Mouse (Mus musculus) liver, postnatal 0 days (tissue): Measurements from ENCODE around the gene Mdm2. TPM values are rescaled to one million over a fixed set of nuclear protein-coding genes. Genes with fewer than 3 reads are reported as not detected.

Experiments used
- ATAC-seq: fragments of 200-750 bp; cut with Nextera tagmentation; 2 replicates; pipeline ENCODE4 v1.8.0; 2017; ENCODE audit warnings: mild to moderate bottlenecking, moderate library complexity
- DNase-seq: peaks from one replicate; pipeline ENCODE4 v3.0.0-alpha.2; 2016
- H3K27ac ChIP-seq: fragments of 300-500 bp; sonication (generic); 2 replicates; pipeline ENCODE4 v1.5.1; 2014; ENCODE audit warnings: antibody characterized with exemption, moderate library complexity, mild to moderate bottlenecking, low read depth
- H3K27me3 ChIP-seq: fragments of 300-500 bp; sonication (generic); 2 replicates; pipeline ENCODE4 v1.6.1; 2014; ENCODE audit warnings: low read length, control low read depth, mixed read lengths; ENCODE audit not compliant: insufficient read depth
- H3K36me3 ChIP-seq: fragments of 300-500 bp; sonication (generic); replicated peaks from 2 replicates; pipeline ENCODE4 v1.6.1; 2014; ENCODE audit warnings: mild to moderate bottlenecking, control low read depth, low read length, moderate library complexity, mixed read lengths; ENCODE audit not compliant: insufficient read depth
- H3K4me1 ChIP-seq: fragments of 300-500 bp; sonication (generic); 2 replicates; pipeline ENCODE4 v1.6.1; 2014; ENCODE audit warnings: antibody characterized with exemption, mild to moderate bottlenecking, control low read depth; ENCODE audit not compliant: insufficient read depth
- H3K4me2 ChIP-seq: fragments of 300-500 bp; sonication (generic); 2 replicates; pipeline ENCODE4 v1.6.1; 2014; ENCODE audit warnings: low read depth, mild to moderate bottlenecking, low read length, moderate library complexity, mixed read lengths
- H3K4me3 ChIP-seq: fragments of 300-500 bp; sonication (generic); 2 replicates; pipeline ENCODE4 v1.5.1; 2014; ENCODE audit warnings: low read depth, low read length
- H3K9ac ChIP-seq: fragments of 300-500 bp; sonication (generic); replicated peaks from 2 replicates; pipeline ENCODE4 v1.6.1; 2014; ENCODE audit warnings: mild to moderate bottlenecking, moderate library complexity
- H3K9me3 ChIP-seq: fragments of 300-500 bp; sonication (generic); 2 replicates; pipeline ENCODE4 v1.6.1; 2016; ENCODE audit warnings: mild to moderate bottlenecking, control low read depth, low read length, mixed read lengths
- CTCF ChIP-seq: sonication (generic); IDR thresholded peaks from 2 replicates; pipeline ENCODE4 v1.5.1; 2016; ENCODE audit warnings: antibody characterized with exemption, low read depth
- EP300 ChIP-seq: IDR thresholded peaks from 2 replicates; pipeline ENCODE4 v1.6.1; 2016; ENCODE audit warnings: antibody characterized with exemption, low read depth, mild to moderate bottlenecking
- WGBS: fragments of 180-500 bp; shearing (Covaris S2); extraction: QIAGEN DNeasy Blood & Tissue Kit; methylation state at CpG from one replicate; pipeline ENCODE4 v1.1.7; 2014; ENCODE audit not compliant: insufficient replicate concordance; 5-methylcytosine and 5-hydroxymethylcytosine counted together
- polyA plus RNA-seq: library from polyadenylated mRNA; unstranded; fragments of >200 nt; fragmentation: Nextera tagmentation; extraction: Ambion mirVana; gene quantifications from 2 replicates; pipeline ENCODE4 v1.2.1, GENCODE M21; 2015

The Mdm2 gene
- polyA plus RNA-seq, 1 experiment from 2014 or later, result 11.3 TPM

DNA sequence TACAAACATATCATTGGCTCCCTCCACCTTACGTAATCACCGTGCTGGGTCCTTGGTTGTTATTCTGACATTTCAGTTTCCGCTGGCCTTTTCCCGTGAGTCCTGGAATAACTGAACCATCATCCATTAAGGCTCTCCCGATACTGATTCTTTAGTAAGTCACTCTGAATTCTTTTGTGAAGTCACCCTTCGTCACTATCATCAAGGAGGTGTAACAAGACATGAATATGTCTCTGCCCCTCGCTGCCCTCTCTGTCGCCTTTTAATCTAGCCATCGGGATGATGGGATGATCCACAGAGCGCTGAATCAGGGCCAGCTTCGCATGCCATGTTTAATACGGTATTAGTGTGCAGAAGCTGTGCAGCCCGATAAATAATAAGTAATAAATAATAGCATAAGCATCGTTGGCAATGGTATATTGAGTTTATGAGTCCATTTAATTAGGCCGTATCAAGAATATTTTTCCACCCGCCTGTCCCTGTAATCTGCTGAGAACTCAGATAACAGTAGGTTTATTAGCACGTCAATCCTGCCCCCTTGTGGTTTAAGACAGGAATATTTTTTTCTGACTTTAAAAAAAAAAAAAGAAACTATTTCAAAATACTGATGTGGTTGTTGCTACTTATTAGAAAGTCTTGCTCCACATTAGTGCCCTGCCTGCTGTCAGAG lies 33.8 kb downstream of the Mdm2 start:
- 39% methylated on average over 17 of the region's 17 CpGs for WGBS
- Histone ChIP-seq H3K36me3 (no peaks in the 10 kb centered on the region; the same call in 1 of the 2 replicates), H3K9me3 (no peaks in the 10 kb centered on the region), H3K4me2 (peak overlapping the region; percentile 24; the same call in 1 of the 2 replicates), H3K27me3 (no peaks in the 10 kb centered on the region), H3K27ac (no peak overlapping the region), H3K4me1 (no peaks in the 10 kb centered on the region), H3K4me3 (no peak overlapping the region), H3K9ac (no peak overlapping the region)
- DNase-seq (no peak), ATAC-seq (peak; percentile 17; the same call in 1 of the 2 replicates)
- TF ChIP-seq EP300, result no peak
- peak; percentile 66 for TF ChIP-seq CTCF

DNA sequence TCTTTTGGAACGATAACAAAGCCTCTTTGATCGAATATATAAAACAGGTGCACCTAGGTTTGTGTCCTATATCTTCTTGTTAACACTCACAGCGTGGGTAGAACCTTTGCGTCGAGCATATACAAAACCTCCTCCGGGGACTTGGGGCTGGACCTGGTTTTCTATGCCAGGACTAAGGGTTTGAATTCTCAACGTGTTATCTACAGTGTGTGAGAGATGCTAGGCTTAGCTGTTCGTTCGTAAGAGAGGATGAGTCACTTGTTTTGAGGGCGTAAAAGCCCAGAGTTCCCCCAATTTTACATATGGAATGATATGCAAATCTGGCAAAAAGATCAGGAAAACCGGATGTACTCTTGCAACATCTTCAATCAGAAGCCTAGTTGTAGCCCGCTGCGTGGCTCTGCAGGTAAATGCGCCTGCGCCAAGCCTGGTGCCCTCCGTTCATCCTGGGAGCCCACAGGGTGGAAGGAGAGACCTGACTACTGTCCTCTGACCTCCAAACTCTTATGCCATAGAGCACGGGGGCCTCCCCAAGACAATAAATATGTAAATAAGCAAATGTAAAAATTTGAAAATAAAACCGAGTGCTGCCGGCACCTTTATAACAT lies 34.4 kb downstream of the Mdm2 start:
- Histone ChIP-seq H3K4me1 (no peaks in the 10 kb centered on the region), H3K9me3 (no peaks in the 10 kb centered on the region), H3K36me3 (no peaks in the 10 kb centered on the region; the same call in 1 of the 2 replicates), H3K27me3 (no peaks in the 10 kb centered on the region), H3K9ac (no peak overlapping the region), H3K4me3 (no peak overlapping the region), H3K27ac (no peak overlapping the region), H3K4me2 (peak overlapping the region; percentile 24; the same call in 1 of the 2 replicates)
- 43% methylated on average over 19 of the region's 19 CpGs for WGBS
- TF ChIP-seq EP300, result no peak
- TF ChIP-seq CTCF, result no peak
- DNase-seq (no peak), ATAC-seq (no peak)

DNA sequence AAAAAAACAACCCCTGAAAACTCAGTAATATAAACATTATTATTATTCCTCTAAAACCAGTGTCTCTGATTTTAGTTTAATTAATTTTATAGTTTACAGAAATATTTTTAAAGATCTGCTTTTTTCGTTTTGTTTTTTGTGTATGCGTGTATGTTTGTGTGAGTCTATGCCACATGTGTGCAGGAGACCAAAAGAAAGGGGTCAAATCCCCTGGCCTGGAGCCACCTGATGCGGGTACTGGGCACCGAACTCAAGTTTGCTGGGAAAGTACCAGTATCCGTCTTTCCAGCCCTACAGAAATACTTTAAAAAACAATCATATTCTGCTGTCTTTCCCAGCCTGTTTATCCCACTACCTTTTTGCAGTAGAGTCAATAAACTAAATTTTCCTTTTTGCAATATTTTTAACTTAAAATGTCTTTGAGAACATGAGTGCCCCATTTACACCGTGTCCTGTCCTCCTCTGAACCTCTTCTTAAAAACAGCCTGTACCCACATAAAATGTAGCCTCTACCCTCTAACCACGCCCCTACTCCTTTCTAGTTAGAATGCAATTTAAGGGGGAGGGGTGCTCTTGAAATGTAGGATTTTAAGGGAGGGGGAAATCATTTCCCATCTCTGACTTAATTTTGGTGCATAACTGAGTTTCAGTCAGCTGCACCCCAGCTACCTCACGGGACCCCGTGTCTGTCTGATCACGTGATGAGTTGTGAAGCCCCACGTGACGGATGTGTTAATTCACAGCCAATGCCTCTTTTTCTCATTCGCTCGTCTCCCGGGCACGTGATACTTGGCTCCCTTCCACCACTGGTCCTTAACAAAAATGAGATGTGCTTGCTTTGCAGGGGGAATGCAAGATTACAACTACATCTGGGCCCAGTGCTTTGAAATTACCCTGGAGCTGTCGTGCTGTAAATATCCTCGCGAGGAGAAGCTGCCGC lies 35.2 kb downstream of the Mdm2 start:
- H3K9ac ChIP-seq, result no peak overlapping the region
- no peaks in the 10 kb centered on the region for H3K9me3 ChIP-seq
- no peak for TF ChIP-seq EP300
- TF ChIP-seq CTCF, result no peak
- no peaks in the 10 kb centered on the region for H3K27me3 ChIP-seq
- ATAC-seq (no peak), DNase-seq (no peak)
- no peak overlapping the region for H3K4me2 ChIP-seq
- H3K36me3 ChIP-seq, result no peaks in the 10 kb centered on the region; the same call in 1 of the 2 replicates
- H3K27ac ChIP-seq, result no peak overlapping the region
- H3K4me3 ChIP-seq, result no peak overlapping the region
- 55% methylated on average over 20 of the region's 20 CpGs for WGBS
- no peaks in the 10 kb centered on the region for H3K4me1 ChIP-seq

DNA sequence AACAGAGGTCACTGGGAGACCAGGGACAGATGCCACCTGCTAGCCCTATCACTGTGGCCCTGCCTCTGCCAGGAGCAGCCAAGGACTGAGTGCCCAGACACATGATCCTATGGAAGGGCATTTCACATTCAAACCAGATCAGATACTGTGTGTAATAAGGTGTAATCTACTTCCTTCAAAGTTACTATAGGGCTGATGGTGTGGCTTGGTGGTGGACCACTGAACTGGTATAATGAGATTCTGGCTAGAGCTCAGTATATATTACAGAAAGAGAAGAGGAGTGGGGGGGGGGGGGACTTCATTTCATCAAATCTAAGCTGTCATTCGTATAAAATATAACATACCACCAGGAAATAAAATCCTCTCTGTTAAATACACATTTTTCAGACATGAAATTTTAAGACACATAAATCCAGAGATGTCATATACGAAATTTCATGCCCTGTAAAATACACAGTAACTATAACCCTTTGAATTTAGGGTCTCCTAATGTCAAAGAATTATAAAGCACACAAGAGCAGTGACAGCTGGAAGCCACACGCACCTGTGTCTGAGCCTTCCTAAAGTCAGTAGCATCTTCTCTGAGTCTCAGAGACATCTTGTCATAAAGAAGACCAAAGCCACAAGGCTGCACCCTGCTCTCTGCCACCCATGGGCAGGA lies 36.1 kb downstream of the Mdm2 start:
- H3K9ac ChIP-seq, result no peak overlapping the region
- WGBS, result 76% methylated on average over 3 of the region's 3 CpGs
- no peak for DNase-seq
- no peak for ATAC-seq
- H3K9me3 ChIP-seq, result no peaks in the 10 kb centered on the region
- no peak overlapping the region for H3K4me2 ChIP-seq
- H3K36me3 ChIP-seq, result no peaks in the 10 kb centered on the region
- no peak overlapping the region for H3K4me3 ChIP-seq
- no peak for TF ChIP-seq EP300
- no peak for TF ChIP-seq CTCF
- H3K27me3 ChIP-seq, result no peaks in the 10 kb centered on the region
- no peaks in the 10 kb centered on the region for H3K4me1 ChIP-seq
- H3K27ac ChIP-seq, result no peak overlapping the region

DNA sequence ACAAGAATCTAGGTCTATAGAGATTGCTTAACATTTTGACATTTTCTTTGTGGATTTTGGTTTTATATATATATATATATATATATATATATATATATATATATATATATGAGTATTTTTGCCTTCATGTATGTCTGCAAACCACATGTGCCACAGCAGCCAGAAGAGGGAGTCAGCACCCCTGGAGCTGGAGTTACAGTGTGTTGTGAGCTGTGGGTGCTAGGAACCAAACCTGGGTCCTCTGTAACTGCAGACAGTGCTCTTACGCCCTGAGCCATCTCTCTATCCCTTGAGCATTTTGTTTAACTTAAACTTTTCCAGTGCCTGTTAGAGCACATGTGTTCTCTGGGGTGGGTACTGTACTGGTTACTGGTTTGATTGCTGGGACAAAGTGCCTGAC lies 36.6 kb downstream of the Mdm2 start:
- Histone ChIP-seq H3K9ac (no peak overlapping the region), H3K27me3 (no peaks in the 10 kb centered on the region), H3K27ac (no peak overlapping the region), H3K36me3 (no peaks in the 10 kb centered on the region), H3K4me1 (no peaks in the 10 kb centered on the region), H3K4me2 (no peak overlapping the region), H3K9me3 (no peaks in the 10 kb centered on the region), H3K4me3 (no peak overlapping the region)
- ATAC-seq (no peak), DNase-seq (no peak)
- TF ChIP-seq EP300, result no peak
- no peak for TF ChIP-seq CTCF
- 82% methylated on average over 1 of the region's 1 CpGs for WGBS
